Mouse (Mus musculus) liver, embryonic 14.5 days (tissue): Measurements from ENCODE around the gene Sdk1.

ENCODE experiments used
- CTCF ChIP-seq: IDR thresholded peaks from 2 replicates; pipeline ENCODE4 v1.5.1; 2016; ENCODE audit warnings: antibody characterized with exemption, low read depth, control low read depth
- EP300 ChIP-seq: IDR thresholded peaks from 2 replicates; pipeline ENCODE4 v1.6.1; 2016; ENCODE audit warnings: antibody characterized with exemption, low read depth

DNA sequence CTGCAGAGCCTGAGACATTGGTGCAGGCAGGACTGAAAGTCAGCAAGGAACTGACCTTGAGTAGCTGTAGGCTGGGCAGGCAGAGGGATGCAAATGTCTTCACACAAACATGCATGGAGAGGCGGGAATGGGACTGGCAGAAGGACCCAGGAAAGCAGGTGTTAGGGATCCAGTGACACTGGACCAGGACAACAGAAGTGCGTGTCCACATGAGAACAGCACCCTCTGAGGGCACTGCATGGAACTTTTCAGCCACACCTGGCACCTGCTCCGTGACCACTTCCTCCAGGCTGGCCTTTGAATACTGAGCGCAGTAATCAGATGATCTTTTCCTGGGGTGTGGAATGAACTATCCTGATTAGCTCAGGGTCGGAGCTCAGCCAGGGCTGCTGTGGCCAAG lies 298.9 kb downstream of the Sdk1 start:
- TF ChIP-seq EP300 (no peak), CTCF (no peak)
